Mouse (Mus musculus) embryonic fibroblast, embryonic 13.5 days (primary cell): ENCODE measurements around the gene Fbxo2.

Source experiments
- CTCF ChIP-seq: IDR thresholded peaks from 2 replicates; pipeline ENCODE4 v1.5.1; 2011; ENCODE audit warnings: mild to moderate bottlenecking, control low read depth, low read length, moderate library complexity, borderline replicate concordance; ENCODE audit not compliant: insufficient read depth
- POLR2A ChIP-seq: IDR thresholded peaks from 2 replicates; pipeline ENCODE4 v1.6.1; 2011; ENCODE audit warnings: low read depth, mild to moderate bottlenecking, control low read depth, low read length, moderate library complexity

GRCm38 (mm10) chr4:148158436-148159348 is 1.7 kb upstream of the Fbxo2 start:
- TF ChIP-seq POLR2A = no peak
- TF ChIP-seq CTCF = no peak
